Mouse (Mus musculus) myocyte (in vitro differentiated cells): ENCODE results near the gene Esrrg. TPM values are rescaled to one million over a fixed set of nuclear protein-coding genes. Genes with fewer than 3 reads are reported as not detected.

Experiments used
- H3K27me3 ChIP-seq: one replicate; pipeline ENCODE4 v1.6.1; 2011; ENCODE audit not compliant: control insufficient read depth, insufficient read depth, insufficient read length
- H3K36me3 ChIP-seq: one replicate; pipeline ENCODE4 v1.6.1; 2011; ENCODE audit not compliant: control insufficient read depth, insufficient read depth
- H3K4me2 ChIP-seq: one replicate; pipeline ENCODE4 v1.6.1; 2011; ENCODE audit warnings: low read depth, control low read depth
- H3K4me3 ChIP-seq: one replicate; pipeline ENCODE4 v1.5.1; 2011; ENCODE audit warnings: mild to moderate bottlenecking, control low read depth, moderate library complexity
- H3K79me2 ChIP-seq: one replicate; pipeline ENCODE4 v1.6.1; 2011; ENCODE audit not compliant: control insufficient read depth, insufficient read depth
- H3ac ChIP-seq: one replicate; pipeline ENCODE4 v1.6.1; 2011; ENCODE audit not compliant: control insufficient read depth, insufficient read length
- CEBPB ChIP-seq: IDR thresholded peaks from 2 replicates; pipeline ENCODE4 v1.6.1; 2011; ENCODE audit warnings: mild to moderate bottlenecking, moderate library complexity; ENCODE audit not compliant: poor library complexity, insufficient read depth, severe bottlenecking
- E2F4 ChIP-seq: IDR thresholded peaks from one replicate; pipeline ENCODE4 v1.6.1; 2011; ENCODE audit warnings: mild to moderate bottlenecking, control low read depth, moderate library complexity; ENCODE audit not compliant: insufficient read depth
- MAX ChIP-seq: IDR thresholded peaks from one replicate; pipeline ENCODE4 v1.6.1; 2011; ENCODE audit warnings: low read depth, mild to moderate bottlenecking, control low read depth
- MYOD1 ChIP-seq, 3 experiments: IDR thresholded peaks; one replicate each; pipeline ENCODE4 v1.6.1; 2011; ENCODE audit warnings: control low read depth in 2 of 3, low read depth in 2 of 3, mild to moderate bottlenecking in 2 of 3, moderate library complexity in 1 of 3; ENCODE audit not compliant: insufficient read length in 2 of 3, control insufficient read depth in 1 of 3
- MYOG ChIP-seq, 3 experiments: IDR thresholded peaks; one replicate each; pipeline ENCODE4 v1.6.1; 2011; ENCODE audit warnings: control low read depth in 2 of 3, low read depth in 2 of 3, mild to moderate bottlenecking in 2 of 3; ENCODE audit not compliant: insufficient read length in 2 of 3, control insufficient read depth in 1 of 3, insufficient read depth in 1 of 3
- POLR2A ChIP-seq: IDR thresholded peaks from one replicate; pipeline ENCODE4 v1.6.1; 2011; ENCODE audit warnings: low read depth, mild to moderate bottlenecking, control low read depth, moderate library complexity; ENCODE audit not compliant: insufficient read length
- POLR2AphosphoS2 ChIP-seq: IDR thresholded peaks from one replicate; pipeline ENCODE4 v1.6.1; 2011; ENCODE audit warnings: low read depth, control low read depth; ENCODE audit not compliant: insufficient read length
- REST ChIP-seq: IDR thresholded peaks from one replicate; pipeline ENCODE4 v1.6.1; 2011; ENCODE audit warnings: mild to moderate bottlenecking, control low read depth, moderate library complexity; ENCODE audit not compliant: insufficient read depth, insufficient read length
- SRF ChIP-seq: IDR thresholded peaks from one replicate; pipeline ENCODE4 v1.6.1; 2011; ENCODE audit warnings: low read depth; ENCODE audit not compliant: control insufficient read depth, insufficient read length
- TCF12 ChIP-seq: IDR thresholded peaks from one replicate; pipeline ENCODE4 v1.6.1; 2011; ENCODE audit warnings: mild to moderate bottlenecking, control low read depth; ENCODE audit not compliant: poor library complexity, insufficient read depth, severe bottlenecking
- TCF3 ChIP-seq: IDR thresholded peaks from one replicate; pipeline ENCODE4 v1.6.1; 2011; ENCODE audit warnings: low read depth, control low read depth; ENCODE audit not compliant: insufficient read length
- USF1 ChIP-seq: IDR thresholded peaks from one replicate; pipeline ENCODE4 v1.6.1; 2011; ENCODE audit warnings: low read depth, mild to moderate bottlenecking, control low read depth, moderate library complexity
- polyA plus RNA-seq: library from polyadenylated mRNA; unstranded; fragments of >200 nt; fragmentation: generic; extraction: Trizol; gene quantifications from one replicate; pipeline ENCODE4 v1.2.1, GENCODE M21; 2012; ENCODE audit warnings: missing spikeins

Esrrg gene
- polyA plus RNA-seq, 1 experiment = 0.20 TPM

- no peaks in the 10 kb centered on the region for H3K27me3 ChIP-seq
- H3K4me3 ChIP-seq = no peak overlapping the region
- no peaks in the 10 kb centered on the region for H3K36me3 ChIP-seq
- no peak overlapping the region for H3ac ChIP-seq
- no peak overlapping the region for H3K4me2 ChIP-seq
- no peaks in the 10 kb centered on the region for H3K79me2 ChIP-seq
- TF ChIP-seq POLR2AphosphoS2 (no peak), SRF (no peak)
Measured at GRCm38 (mm10) chr1:188125521-188126021, 517.0 kb downstream of the Esrrg start.

GRCm38 (mm10) chr1:188136126-188136525 lies 527.5 kb downstream of the Esrrg start:
- TF ChIP-seq POLR2A (no peak), MYOD1 (IDR thresholded peaks at IDR 0.05; ENCODE audit: control insufficient read depth in 1 of 3, insufficient read length in 2 of 3, low read depth in 2 of 3) (peak in 1 of 3 experiments; percentile 36), USF1 (peak; percentile 48), E2F4 (no peak)
- no peaks in the 10 kb centered on the region for H3K36me3 ChIP-seq
- peak overlapping the region; percentile 12 for H3K4me2 ChIP-seq
- H3K27me3 ChIP-seq = no peaks in the 10 kb centered on the region
- H3ac ChIP-seq = no peak overlapping the region
- no peak overlapping the region for H3K4me3 ChIP-seq
- H3K79me2 ChIP-seq = no peaks in the 10 kb centered on the region

GRCm38 (mm10) chr1:188139473-188139872 lies 530.9 kb downstream of the Esrrg start:
- H3K4me2 ChIP-seq = no peak overlapping the region
- no peak for TF ChIP-seq TCF3
- TF ChIP-seq MYOD1 (IDR thresholded peaks at IDR 0.05; ENCODE audit: control insufficient read depth in 1 of 3, insufficient read length in 2 of 3, low read depth in 2 of 3) = no peak
- no peak for TF ChIP-seq CEBPB
- TF ChIP-seq MYOG (IDR thresholded peaks at IDR 0.05; ENCODE audit: control insufficient read depth in 1 of 3, insufficient read depth in 1 of 3, insufficient read length in 2 of 3, low read depth in 2 of 3) = no peak
- no peak for TF ChIP-seq POLR2A
- no peak for TF ChIP-seq POLR2AphosphoS2
- no peak for TF ChIP-seq MAX
- no peak for TF ChIP-seq SRF
- no peak for TF ChIP-seq USF1
- no peak for TF ChIP-seq E2F4
- TF ChIP-seq TCF12 = no peak
- no peak for TF ChIP-seq REST

GRCm38 (mm10) chr1:188140221-188140620 lies 531.6 kb downstream of the Esrrg start:
- Histone ChIP-seq H3K27me3 (no peaks in the 10 kb centered on the region), H3ac (no peak overlapping the region), H3K4me3 (no peak overlapping the region), H3K36me3 (no peaks in the 10 kb centered on the region), H3K79me2 (no peaks in the 10 kb centered on the region), H3K4me2 (no peak overlapping the region)
- TF ChIP-seq TCF3 (no peak), TCF12 (no peak), E2F4 (no peak), POLR2A (no peak), MYOG (IDR thresholded peaks at IDR 0.05; ENCODE audit: control insufficient read depth in 1 of 3, insufficient read depth in 1 of 3, insufficient read length in 2 of 3, low read depth in 2 of 3) (no peak), MYOD1 (IDR thresholded peaks at IDR 0.05; ENCODE audit: control insufficient read depth in 1 of 3, insufficient read length in 2 of 3, low read depth in 2 of 3) (no peak), USF1 (no peak), POLR2AphosphoS2 (no peak), SRF (no peak), CEBPB (no peak)

More at GRCm38 (mm10) chr1:188139473-188139872, 530.9 kb downstream of the Esrrg start:
- no peak overlapping the region for H3ac ChIP-seq
- no peaks in the 10 kb centered on the region for H3K36me3 ChIP-seq
- no peak overlapping the region for H3K4me3 ChIP-seq
- H3K27me3 ChIP-seq = no peaks in the 10 kb centered on the region
- H3K79me2 ChIP-seq = no peaks in the 10 kb centered on the region

GRCm38 (mm10) chr1:188147381-188148156 lies 539.0 kb downstream of the Esrrg start:
- no peak overlapping the region for H3K4me3 ChIP-seq
- no peak overlapping the region for H3K4me2 ChIP-seq
- H3K36me3 ChIP-seq = no peaks in the 10 kb centered on the region
- no peaks in the 10 kb centered on the region for H3K79me2 ChIP-seq
- no peak overlapping the region for H3ac ChIP-seq
- H3K27me3 ChIP-seq = no peaks in the 10 kb centered on the region
- no peak for TF ChIP-seq MYOD1 (IDR thresholded peaks at IDR 0.05; ENCODE audit: control insufficient read depth in 1 of 3, insufficient read length in 2 of 3, low read depth in 2 of 3)
- TF ChIP-seq MAX = no peak
- TF ChIP-seq POLR2A = no peak
- no peak for TF ChIP-seq REST
- no peak for TF ChIP-seq MYOG (IDR thresholded peaks at IDR 0.05; ENCODE audit: control insufficient read depth in 1 of 3, insufficient read depth in 1 of 3, insufficient read length in 2 of 3, low read depth in 2 of 3)
- TF ChIP-seq CEBPB = no peak
